Mouse (Mus musculus): ENCODE measurements around the gene Osbpl10. TPM values are rescaled to one million over a fixed set of nuclear protein-coding genes. Genes with fewer than 3 reads are reported as not detected.
"Not testable (repeated sequence)": the region's sequence is repeated elsewhere in the genome, so short reads cannot be mapped to it uniquely, and the experiment has no call there.

Osbpl10 gene
- 10 to 100 TPM; 19.5 to 29.8 (median 23.5) TPM for total RNA-seq (2022)

DNA sequence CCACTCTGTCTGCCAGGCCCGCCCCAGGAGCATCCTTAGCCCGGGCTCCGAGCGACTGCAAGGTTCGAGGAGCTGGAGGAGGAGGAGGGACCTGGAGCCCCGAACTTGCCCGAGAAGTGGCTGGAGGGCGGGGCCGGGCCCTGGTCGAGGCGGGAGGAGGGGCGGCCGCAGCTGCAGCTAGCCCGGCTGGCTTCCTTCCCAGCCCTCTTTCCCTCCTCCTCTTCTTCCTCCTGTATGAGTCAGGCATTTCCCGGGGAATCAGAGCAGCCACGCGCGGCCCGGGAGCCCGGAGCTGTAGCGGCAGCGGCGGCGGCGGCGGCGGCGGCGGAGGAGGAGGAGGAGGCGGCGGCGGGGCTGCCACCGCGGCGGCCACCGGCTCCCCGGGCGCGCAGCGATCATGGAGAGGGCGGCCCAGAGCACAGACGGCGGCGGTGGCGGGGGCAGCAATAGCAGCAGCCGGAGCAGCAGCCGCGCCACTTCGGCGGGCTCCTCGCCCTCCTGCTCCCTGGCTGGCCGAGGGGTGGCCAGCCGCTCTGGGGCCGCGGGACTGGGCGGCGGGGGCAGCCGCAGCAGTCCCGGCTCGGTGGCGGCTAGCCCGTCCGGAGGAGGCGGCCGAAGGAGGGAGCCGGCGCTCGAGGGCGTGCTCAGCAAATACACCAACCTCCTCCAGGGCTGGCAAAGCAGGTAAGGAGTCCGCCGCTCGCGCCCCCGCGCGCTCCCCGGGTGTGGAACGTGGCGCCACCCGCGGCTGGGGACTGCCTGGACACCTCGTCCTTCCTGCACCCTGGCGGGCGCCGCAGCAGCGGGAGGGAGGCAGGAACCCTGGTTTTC lies at the start of gene Osbpl10:
Gene Osbpl10, plus strand, starts transcription at position 289 of the 831 bp plus-strand sequence.
- peak; percentile 52 to 80 for DNase-seq (ENCODE audit: low spot score in 2 of 2)

DNA sequence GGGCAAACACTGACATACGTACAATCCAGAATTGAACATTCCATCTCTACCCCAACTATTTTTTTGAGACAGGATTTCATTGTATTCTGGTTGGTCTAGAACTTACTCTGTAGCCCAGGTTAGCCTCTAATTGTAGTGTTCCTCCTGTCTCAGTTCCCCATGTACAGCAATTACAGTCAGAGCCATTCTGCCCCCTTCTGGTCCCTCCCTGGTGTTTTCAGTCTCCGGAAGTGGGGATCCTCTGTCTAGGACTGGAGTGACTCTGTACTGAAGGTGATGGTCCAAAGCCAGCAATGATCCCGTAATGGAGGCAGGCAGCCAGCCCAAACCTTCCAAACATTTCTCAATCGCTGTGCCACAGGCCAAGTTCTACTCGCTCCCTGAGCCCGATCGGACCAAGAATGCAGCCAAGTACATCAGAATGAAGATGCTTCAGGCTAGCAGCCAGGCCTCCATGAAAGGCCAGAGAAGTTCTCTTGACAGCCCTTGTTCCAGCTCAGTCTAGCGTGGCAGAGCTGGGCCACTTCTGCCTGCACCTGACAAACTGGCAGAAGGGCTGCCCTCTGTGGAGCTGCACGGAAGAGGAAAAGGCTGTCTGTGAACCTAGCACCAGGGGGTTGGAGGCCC lies 47.8 kb upstream of the Osbpl10 start:
- DNase-seq (ENCODE audit: low spot score in 2 of 2): peak; percentile 49 to 52

DNA sequence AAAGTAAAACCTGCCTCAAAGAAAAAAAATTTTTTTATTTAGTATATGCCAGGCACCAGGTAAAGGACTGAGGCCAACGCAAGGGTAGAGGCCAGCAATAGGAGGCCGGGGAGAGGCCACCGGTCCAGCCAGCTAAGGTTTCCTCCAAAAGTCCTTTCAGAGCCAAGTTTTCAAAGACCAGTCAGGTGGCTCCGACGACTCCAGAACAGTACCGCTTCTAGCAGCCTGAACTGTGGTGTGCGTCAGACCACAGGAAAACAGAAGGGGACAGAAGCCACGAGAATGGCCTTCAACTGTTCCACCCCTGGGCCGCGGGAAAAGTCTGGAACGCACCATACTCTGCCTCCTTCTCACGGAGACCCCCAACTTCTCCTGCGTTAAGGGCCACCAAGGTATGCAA lies 45.8 kb upstream of the Osbpl10 start:
- no peak for DNase-seq (ENCODE audit: low spot score in 2 of 2)

DNA sequence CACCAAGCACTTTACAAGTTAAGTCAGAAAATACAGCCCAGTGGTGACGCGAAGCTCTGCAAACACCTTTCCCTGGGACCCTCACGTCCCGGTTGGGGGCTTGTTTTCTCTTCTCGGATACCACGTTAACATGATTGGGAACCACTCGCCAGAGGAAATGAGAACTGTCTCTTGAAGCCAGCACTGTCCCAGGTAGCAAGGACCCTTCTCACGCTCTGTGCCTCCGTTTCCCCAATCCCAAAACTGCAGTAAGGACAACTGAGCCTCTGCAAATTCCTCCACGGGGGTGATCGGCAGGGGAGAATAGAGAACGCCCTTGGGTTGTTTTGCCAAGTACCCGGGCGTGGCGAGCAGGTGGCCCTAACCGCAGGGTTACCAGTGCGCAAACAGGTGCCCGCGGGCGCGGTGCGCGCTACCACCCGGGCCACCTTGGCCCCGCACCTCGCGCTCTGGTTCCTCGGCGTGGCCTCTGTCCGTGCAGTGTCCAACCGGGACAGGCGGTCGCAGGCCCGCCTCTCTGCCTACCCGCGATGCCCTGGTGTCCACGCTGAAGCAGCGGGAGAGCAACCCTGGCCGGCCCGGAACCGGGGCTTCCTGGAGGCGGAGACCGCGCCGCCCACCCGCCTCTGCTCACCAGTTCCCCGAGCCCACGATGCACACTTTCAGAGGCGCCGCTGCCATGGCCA lies 45.2 kb upstream of the Osbpl10 start:
- no peak for DNase-seq (ENCODE audit: low spot score in 2 of 2)

DNA sequence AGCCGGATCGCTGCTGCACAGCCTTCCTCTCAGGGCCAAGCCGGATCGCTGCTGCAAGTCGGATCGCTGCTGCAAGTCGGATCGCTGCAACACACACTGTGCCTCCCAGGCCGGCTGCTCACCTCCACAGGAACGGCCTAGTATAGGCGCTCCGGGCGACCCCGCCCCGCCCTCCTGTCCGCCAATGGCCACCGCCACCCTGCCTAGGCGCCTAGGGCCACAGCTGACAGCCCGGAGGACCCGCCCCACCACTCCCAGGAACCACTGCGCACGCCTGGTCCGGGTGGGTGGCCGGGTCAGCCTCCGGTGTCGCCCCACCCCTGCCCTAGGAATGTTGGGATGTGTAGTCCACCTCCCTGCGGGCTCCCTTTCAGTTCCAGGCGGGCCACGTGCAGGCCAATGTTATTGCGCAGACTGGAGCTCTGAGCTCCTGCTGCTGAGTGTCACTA lies 44.6 kb upstream of the Osbpl10 start, which contains the start of gene Gpd1l:
Gene Gpd1l, minus strand, starts transcription at position 265 of the 449 bp plus-strand sequence.
- peak; percentile 93 to 95 for DNase-seq (ENCODE audit: low spot score in 2 of 2)

DNA sequence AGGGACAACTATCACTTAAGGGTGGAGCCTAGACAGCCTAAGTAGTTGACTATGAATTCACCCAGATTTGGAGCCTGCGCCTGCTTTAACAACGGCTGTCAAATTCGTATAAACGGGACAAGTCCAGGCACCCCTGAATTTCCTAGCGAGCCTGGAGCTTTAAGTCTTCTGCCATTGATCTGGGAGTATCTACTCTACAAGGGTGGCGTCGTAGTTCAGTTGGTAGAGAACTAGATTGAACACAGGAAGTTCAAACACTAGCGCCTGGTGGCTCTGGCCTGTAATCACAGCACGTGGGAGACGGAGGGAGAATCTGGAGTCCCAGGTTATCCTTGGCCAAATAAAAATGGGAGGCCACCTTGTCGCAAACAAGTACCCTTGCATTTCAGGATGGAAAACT lies 44.1 kb upstream of the Osbpl10 start:
- no peak for DNase-seq (ENCODE audit: low spot score in 2 of 2)

DNA sequence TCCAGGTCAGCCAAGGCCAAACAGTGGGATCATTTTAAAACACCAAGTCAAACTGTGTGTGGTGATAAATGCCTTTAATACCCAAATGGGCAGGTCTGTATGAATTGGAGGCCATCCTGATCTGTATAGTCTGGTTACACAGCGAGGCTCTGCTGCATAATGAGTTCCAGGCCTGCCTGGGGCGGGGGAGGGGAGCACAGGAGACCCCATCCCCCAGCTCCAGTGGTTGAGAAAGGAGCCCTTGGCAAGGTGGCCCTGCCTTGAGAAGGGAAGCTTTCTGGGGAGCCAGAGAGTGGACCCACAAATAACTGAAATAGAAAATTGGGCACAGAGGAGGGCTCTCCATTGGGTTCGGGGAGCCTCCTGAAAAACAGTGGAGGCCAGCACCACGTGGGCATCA lies 43.0 kb upstream of the Osbpl10 start:
- no peak for DNase-seq (ENCODE audit: low spot score in 2 of 2)

DNA sequence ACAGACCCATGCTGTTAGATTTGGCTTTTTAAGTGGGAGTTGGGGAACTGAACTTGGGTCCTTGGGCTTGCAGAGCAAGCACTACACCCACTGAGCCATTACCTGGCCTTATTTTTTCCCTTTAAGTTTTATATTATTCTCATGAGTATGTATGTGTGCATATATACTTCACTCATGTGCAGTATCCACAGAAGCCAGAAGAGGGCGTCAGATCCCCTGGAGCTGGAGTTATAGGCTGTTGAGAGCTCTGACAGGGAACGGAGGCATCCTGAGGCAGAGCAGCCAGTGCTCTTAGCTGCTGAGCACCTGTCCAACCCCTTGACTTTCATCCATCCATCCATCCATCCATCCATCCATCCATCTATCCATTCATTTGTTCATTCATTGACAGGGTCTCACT lies 41.7 kb upstream of the Osbpl10 start:
- DNase-seq (ENCODE audit: low spot score in 2 of 2): no peak

DNA sequence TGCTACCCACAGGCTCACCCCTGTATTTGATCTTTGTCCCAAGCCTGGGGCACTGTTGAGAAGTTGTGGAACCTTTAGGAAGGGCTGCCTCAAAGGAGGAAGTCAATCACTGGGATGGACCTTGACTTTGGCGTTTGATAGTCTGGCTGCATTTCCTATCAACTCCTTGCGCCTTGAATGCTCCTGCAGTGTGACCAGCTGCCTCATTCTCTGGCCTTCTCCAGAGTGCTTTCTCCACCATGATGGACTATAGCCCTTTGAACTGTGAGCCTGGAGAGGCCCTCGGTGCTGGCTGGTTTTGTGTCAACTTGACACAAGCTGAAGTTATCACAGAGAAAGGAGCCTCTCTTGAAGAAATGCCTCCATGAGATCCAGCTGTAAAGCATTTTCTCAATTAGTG lies 33.7 kb upstream of the Osbpl10 start:
- DNase-seq (ENCODE audit: low spot score in 2 of 2): no peak

DNA sequence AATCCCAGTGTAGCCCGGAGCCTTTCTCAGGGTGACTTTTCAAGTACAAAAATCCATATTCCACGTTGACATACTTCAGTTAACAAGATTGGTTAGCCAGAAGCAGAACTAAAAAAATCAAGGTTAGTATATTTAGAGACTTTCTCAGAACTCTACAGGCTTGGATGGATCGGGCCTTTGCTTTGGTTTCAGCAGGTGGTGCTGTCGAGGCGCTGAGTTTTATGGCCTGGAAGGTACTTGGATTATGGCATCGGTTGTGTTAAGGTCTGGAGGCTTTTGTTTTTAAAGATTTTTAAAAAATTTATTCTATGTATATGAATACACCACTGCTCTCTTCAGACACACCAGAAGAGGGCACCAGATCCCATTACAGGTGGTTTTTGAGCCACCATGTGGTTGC lies 32.8 kb upstream of the Osbpl10 start:
- no peak for DNase-seq (ENCODE audit: low spot score in 2 of 2)

DNA sequence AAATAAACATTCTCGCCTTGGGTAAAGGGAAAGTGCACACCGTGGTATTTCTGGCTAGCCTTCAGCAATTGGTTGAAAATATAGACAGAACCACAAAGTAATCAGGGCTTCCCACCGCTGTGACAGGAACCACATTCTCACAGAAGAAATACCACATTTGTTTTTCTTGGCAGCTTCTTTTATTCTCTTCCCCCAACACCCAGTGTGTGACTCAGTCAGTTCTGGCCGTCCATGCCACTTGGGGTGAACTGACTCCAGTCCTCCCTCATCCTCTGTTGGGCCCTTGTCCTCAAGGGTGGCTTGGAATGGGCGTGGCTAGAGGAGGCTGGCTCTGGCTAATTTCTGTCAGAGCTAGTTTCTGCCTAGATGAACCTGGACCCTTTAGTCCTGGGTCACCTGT lies 30.0 kb upstream of the Osbpl10 start:
- no peak for DNase-seq (ENCODE audit: low spot score in 2 of 2)

DNA sequence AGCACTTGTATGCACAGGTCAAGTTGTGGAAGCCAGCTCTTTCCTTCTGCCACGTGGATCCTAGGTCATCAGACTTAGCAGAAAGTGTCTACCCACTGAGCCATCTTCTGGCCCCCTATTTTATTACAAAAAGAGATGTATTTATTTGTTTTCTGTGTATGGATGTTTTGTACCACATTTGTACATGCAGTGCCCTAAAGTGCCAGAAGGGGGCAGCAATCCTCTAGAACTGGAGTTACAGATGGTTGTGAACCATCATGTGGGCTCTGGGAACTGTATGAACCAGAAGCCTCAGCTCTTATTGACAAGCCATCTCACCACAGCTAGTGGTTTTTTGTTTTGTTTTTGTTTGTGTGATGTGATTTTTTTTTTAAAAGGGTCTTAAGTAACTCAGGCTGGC lies 25.5 kb upstream of the Osbpl10 start:
- DNase-seq (ENCODE audit: low spot score in 2 of 2): no peak

DNA sequence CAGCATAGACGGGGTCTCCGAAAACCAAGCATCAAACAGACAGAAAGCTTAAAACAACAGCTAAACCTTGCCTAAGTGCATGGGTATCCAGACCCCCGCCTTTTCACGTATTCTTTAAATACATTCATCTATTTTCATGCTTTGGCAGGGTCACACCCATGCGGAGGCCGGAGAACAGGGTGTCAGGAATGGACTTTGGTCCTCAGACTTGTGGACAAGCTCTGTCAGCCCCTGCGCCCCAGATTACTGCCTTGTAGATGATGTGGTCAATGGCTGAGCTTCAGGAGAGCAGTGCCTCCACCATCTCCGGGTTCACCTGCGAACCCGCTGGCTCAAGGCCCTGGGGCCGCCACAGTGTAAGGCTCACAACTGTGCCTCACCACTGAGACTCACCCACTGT lies 23.0 kb upstream of the Osbpl10 start:
- no peak for DNase-seq (ENCODE audit: low spot score in 2 of 2)

DNA sequence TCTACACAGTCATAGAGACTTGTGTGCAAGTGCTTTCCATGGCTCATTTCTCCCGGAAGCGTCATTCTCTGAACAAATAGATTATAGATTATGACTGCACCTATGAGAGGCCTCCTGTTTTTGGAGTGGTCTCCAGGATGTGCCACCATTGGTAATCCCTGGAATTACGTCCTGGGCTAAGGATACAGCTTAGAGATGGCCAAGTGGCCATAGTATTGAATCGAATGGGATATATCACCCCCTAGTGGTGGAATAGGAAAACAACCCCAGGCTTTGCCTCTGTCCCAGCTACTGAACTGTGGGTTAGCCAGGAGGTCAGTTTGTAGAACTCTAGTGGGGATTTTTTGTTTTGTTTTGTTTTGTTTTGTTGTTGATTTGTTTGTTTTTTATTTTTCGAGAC lies 21.4 kb upstream of the Osbpl10 start:
- no peak for DNase-seq (ENCODE audit: low spot score in 2 of 2)

DNA sequence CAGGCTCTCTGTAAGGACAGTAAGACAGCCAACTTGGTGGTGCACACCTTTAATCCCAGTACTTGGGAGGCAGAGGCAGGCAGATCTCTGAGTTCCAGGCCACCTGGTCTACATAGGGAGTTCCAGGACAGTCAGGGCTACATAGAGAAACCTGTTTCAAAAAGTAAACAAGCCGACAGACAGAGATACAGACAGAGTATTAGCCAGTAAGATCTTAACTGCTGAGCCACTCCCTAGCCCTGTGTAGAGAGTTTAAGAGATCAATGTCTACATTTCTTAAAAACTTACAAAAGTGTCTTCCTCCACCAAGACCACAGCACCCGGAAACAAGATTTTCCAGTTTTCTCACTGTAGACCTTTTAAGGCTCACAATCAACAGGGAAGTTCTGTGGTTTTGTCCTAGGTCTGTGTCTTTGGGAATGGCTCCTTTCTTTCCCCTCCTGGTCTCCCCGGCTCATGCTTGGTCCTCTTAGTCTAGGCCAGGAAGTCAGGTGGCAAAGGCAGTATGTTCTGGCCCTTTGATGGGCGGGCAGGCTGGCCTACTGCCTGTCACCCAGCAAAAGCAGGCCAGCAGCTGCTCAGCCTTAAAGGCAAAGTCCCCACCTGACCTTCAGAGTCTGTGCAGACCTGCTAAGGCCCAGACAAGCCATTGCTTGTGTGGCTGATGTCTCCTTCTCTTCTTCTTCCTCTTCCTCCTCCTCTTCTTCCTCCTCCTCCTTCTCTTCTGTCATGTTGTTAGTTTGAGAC lies 18.2 kb upstream of the Osbpl10 start:
- DNase-seq (ENCODE audit: low spot score in 2 of 2): no peak

DNA sequence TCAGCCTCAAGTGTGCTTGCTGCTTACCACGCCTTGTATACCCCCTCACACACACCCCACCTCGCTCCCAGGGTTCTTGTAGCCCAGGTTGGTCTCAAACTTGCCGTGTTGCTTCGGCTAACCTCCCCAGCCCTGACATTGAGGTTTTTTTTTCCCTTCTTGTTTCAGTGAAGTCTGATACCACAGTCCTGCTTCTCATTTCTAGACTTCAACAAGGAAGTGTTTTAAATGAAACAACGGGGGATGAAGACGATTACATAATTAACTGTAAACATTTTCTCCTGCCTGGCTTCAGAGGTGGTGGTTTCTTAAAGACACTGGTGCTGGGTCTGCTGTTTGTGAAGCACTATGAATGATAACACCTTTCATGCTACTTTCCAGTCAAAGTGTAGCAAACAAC lies 17.5 kb upstream of the Osbpl10 start:
- DNase-seq (ENCODE audit: low spot score in 2 of 2): no peak

DNA sequence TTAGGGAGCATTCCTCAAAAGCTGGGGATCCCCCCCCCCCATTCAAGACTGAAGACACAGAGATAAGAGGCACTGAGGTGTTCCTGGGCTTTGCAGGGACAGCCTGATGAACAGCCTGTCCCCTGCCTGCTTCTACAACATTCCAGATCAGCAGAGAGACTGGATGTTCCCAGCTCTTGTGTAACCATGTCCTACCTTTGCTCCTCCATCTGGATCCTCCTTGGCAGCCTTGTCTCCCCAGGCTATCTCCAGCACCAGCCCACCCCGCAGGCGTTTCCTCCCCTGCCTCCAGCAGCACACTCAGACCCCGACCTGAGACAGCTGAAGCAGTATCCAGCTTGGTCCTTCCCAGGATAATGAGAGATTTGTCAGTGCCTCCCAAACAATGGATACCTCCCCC lies 14.3 kb upstream of the Osbpl10 start:
- DNase-seq (ENCODE audit: low spot score in 2 of 2): no peak

DNA sequence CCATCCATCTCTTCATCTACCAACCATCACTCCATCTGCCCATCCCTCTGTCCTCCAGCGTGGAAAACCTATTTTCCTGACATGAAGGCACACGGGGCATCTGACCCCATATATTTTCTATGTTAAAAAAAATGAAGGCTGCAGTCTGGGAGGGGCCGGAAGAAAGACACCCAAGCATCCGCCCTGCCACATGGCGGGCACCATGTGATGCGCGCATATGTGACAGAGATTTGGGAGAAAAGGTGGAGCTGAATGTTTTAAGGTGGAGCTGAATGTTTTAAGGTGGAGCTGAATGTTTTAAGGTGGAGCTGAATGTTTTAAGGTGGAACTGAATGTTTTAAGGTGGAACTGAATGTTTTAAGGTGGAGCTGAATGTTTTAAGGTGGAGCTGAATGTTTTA lies 12.1 kb upstream of the Osbpl10 start:
- DNase-seq (ENCODE audit: low spot score in 2 of 2): not testable (repeated sequence)

DNA sequence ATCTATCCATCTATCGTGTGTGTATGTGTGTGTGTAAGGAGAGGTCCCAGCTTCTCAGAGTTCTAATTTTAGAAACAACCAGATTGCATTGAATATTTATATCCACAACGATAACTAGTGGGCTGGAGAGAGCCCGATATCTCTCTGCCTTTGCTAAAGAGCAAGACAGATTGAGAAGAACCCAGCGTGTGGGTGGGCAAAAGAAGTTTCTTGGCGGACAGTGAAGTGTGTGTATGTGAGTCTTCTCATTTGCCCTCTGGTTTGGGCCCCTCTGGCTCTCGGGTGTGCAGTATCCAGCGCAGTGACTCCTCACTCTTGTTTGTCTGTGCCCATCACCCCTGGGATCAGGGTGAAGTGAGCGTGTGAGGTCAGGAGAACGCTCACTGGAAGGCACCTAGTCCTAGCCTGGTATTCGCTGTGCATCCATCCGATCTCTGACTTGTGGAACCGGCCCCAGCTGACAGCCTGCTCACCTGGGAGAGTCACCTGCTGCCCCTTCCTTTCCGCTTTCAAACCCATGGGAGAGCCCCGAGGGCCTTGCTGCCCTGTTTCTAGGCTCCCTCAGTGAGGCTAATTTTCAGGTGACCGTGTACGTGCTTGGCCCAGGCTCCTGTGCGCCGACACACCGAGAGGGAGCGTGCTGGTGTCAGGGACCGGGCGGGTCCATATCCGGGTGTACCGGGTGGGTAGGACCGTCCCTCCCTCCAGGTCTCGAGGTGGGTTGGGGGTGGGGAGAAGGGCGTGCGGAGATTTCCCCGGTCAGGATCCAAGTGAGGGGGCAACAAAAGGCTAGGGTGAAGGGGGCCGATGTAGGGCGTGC lies 698 bp upstream of the Osbpl10 start:
- DNase-seq (ENCODE audit: low spot score in 2 of 2): peak in 1 of 2 experiments; percentile 32

DNA sequence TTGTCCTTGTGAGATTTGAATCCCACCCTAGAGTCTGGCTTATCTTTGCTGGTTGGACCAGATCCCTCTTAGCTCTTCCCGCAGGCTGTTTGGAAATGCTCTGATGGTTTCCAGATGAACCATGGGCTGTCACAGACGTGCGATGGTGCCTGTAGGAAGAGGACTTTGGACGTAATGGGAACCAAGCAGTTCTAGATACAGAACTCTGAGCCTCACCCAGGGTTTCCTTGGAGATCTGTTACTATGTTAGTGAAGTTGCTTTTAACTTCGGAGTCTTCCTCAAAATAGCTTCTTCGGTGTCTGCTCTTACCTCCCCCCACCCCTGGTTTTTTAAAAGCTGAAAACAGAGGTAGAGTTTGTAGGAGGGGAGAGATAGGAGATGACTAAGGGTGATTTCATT lies 1.6 kb downstream of the Osbpl10 start:
- DNase-seq (ENCODE audit: low spot score in 2 of 2): no peak
